Mouse (Mus musculus): Measurements from ENCODE around the gene Cln3.

DNA sequence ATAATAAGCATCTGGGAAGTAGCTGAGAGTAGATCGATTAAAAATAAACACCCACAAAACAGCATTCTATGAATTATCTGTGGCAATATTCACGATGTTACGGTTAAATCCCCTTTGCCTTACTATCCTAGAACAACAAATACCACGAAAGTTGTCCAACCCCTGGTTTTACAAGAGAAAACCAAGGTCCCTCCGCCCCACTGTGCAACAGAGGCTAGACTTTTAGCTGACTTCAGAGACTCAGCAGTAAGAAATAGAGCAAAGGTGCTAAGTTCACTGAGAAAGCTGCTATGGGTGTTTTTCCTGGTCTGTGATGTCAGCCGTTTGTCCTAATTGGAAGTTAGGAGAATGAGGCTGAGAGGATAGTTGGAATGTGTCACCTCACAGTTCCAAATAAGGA lies 1.9 kb downstream of the Cln3 start:
- TF ChIP-seq CTCF (conservative IDR thresholded peaks at IDR 0.05; ENCODE audit: insufficient read depth, insufficient read length, low read depth, low read length): no peak
- no peak for TF ChIP-seq POLR2A (IDR thresholded peaks at IDR 0.05; ENCODE audit: low read depth, low read length)

Data from kidney, adult 2 months (tissue).